Mouse (Mus musculus) kidney, adult 9 months (tissue): ENCODE measurements around the gene Hivep1.

Source experiments
- DNase-seq: peaks from one replicate; pipeline ENCODE4 v3.0.0; 2022

Hivep1 gene

GRCm38 (mm10) chr13:42076751-42077302 is 25.0 kb downstream of the Hivep1 start:
- no peak for DNase-seq

DNA sequence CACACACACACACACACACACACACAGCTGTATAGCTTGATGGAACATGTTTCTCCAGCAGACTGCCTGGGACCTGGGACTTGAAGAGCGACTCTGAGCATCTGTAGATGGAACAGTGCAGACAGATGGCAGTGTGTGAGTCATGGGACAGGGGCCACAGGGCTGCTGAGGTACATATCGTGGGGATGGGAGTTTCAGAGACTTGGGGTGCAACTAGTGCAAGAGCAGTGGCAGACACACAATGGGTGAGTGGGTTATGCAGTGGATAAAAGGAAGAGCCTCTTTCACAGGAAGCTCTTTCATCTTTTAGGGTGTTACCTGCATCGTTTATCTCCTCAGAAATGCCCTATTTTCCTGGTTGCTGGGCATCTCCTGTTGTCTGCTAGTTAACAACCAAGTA is 25.8 kb downstream of the Hivep1 start:
- no peak for DNase-seq

- DNase-seq, result no peak
These were observed 28.5 kb downstream of the Hivep1 start for GRCm38 (mm10) chr13:42080131-42080916.

DNA sequence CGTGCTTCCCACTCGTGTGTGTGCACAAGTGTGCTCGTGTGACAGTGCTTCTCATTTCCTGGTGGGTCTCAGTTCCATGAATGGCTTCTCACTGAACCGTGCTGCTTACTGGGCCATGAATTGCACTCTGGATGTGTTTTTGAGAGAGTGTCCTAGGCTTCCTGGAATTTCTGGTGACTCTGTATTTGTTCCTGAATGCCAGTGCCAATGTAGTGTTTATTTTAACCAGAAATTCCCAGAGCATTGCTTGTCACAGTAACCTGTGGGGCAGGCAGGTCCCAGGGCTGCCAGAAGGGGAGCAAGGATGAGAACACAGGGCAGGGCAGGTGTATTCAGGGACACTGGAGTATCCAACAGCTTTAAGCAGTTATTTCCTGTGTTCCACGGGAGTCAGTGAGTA is 36.5 kb downstream of the Hivep1 start:
- peak; percentile 19 for DNase-seq

GRCm38 (mm10) chr13:42089025-42089424 is 37.2 kb downstream of the Hivep1 start:
- no peak for DNase-seq

GRCm38 (mm10) chr13:42090751-42091150 is 38.9 kb downstream of the Hivep1 start:
- no peak for DNase-seq

GRCm38 (mm10) chr13:42092392-42093139 is 40.7 kb downstream of the Hivep1 start:
- no peak for DNase-seq

GRCm38 (mm10) chr13:42093268-42094042 is 41.6 kb downstream of the Hivep1 start:
- DNase-seq, result no peak

GRCm38 (mm10) chr13:42095826-42096515 is 44.1 kb downstream of the Hivep1 start:
- DNase-seq, result no peak

DNA sequence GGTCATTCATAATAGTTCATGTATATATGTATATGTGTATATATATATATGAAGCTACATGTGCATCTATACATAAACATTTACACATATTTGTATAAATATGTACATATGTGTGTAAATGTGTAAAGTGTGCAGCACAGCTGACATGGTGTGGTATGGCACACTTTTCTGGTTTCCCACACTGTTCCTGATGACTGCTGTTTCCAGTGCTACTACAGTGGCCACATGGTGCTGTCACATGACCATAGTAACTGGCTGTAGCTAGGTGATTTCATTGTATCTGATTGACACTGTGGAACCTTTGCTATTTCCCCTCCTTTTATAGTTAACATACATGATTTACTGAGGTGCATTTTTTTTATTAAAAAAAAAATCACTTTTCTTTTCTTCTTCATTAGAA is 45.3 kb downstream of the Hivep1 start:
- no peak for DNase-seq

- DNase-seq, result no peak
These were observed 46.7 kb downstream of the Hivep1 start for GRCm38 (mm10) chr13:42098522-42098921.

DNA sequence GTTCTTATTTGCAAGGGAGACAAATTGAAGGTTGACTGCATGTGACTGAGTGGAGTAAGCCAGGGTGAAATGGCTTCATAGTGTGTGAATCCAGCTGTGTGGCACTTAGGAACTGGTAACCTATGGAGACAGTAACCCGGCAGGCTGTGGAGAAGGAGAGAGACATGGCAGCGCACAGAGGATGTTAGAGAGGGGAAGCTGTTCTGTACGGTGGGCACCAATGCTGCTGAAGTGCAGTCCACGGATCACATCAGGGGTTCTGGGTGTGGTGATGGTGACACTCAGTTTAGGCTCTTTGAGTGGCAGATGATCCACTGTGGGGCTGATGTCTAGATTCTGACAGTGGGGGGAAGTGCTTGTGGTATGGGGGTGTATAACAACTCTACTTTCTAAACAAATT is 47.7 kb downstream of the Hivep1 start:
- no peak for DNase-seq

GRCm38 (mm10) chr13:42101440-42102190 is 49.8 kb downstream of the Hivep1 start:
- no peak for DNase-seq

DNA sequence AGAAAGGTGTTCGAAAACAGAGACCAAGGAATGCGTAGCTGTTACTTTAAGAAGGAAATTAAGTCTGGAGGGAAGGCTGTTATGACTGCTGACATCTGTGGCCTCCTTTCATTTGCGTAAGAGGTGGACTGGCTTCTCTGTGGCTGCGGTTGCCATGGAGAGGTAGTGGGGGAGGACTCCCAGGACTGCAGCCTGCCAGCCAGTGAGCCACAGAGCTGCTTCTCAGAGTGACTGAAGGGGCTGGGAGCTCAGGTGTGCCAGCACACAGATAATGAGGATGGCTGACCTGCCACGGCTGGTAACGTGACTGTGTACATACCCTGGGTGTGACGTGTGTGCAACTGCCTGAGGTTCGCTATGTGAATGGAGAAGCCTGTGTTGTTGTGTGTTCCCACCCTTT is 51.2 kb downstream of the Hivep1 start:
- DNase-seq, result peak; percentile 65

DNA sequence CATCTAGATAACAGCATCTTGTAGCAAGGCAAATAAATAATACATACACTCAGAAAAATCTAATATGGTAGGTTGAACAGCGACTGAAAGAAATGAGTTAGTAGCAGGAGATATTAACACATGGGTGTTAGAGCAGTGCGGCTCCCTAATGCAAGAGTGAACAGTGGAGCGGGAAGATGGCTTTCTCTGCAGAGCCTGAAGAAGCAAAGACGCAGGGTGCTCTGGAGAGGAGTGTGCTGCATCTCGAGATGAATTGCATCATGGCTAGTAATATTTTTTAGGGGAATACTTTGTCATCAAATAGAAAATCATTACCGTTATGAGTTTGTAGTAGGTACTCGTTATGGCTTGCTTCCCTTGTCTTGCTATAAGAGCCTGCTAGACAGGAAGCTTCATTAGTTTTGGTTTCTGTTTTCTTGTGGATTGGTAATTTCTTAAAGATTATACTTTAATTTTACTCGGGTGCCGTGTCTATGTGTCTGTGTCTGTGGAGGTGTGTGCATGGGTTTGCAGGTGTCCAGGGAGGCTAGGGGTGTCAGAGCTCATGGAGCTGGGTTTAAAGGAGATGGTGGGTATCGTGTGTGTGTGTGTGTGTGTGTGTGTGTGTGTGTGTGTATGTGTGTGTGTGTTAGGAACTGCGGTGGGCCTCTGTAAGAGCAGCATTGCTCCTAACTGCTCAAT is 51.8 kb downstream of the Hivep1 start:
- no peak for DNase-seq

DNA sequence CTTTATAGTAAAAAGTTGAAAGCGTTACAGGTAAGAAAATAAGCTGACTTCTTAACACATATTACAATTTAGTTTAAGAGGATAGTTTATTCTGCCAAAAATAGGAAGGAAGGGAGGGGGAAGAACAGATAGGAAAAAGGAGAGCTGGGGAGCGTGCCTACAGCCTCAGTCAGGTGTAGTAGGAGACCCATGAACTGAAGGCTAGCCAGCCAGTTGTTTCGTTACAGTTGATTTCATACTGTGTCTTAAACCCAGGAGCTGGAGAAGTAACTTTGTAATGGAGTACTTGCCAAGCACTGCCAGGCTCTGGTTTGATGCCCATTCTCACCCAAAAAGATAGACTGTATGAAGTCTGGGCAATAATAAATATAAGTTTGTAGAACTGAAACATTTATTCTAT is 52.5 kb downstream of the Hivep1 start:
- DNase-seq, result no peak

DNA sequence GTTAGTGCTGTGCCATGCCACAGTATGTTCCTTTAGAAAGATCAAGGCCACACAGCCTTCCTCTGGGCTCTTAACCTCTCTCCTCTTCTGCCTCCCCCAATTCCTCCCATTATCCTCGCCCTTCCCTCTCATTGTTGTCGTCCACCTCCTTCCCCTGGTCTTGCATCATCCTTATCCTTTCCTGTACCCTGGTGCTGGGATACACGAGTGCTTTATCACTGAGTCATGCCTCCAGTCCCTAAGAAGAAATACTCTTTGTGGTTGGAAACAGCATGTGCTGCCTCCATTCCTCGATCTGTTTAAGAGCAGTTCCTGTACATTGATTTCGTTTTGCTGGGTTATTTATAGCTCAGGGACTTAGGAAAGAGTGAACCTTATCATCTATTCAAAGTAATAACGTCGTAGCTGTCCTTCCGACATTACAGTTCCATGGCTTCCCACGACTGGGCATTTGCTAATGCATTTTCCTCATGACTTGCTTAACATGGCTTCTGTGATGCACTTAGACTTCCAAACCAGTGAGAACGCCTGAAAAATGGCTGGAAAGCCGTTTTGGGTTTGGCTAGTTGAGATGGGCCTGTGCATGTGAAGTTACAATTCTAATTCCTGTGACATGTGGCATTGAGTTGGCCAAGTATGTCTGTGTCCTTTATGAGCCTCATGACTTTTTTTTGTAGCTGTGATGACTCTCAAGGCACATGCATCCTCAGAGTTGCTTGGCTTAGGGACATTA is 56.8 kb downstream of the Hivep1 start:
- no peak for DNase-seq

DNA sequence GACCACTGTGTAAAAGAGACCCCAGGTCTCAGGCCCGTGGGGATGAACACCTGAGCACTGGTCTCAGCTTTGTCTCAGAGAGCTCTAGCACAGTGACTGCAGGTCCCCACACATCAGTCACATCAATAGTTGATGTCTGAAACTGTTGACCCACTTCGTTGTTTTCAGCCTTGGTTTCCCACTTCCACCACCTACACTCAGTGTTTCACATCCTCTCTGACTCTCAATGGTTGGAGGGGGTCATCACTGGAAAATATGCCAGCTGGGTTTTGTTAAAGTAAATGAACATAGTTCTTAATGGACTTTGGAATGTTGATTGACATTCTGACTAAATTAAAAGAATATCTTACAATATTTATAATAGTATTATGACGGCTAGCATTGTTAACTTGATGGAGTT is 58.6 kb downstream of the Hivep1 start:
- no peak for DNase-seq

GRCm38 (mm10) chr13:42112071-42112470 is 60.2 kb downstream of the Hivep1 start:
- DNase-seq, result no peak

DNA sequence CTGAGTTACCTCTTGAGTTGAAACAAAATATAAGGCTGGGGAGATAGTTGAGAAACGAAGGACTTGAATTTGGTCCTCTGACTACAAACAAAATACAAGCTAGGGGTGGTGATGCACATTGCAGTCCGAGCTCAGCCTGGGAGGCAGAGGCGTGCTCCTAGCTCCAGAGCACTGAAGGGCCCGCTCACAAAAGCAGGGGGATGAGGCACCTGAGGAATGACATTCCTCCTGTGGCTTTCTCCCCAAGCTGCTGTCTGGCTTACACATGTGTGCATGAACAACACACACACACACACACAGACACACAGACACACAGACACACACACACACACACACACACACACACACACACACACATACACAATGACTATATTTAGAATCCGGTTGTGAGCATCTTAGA is 60.9 kb downstream of the Hivep1 start:
- DNase-seq, result no peak

GRCm38 (mm10) chr13:42113601-42114000 is 61.8 kb downstream of the Hivep1 start:
- DNase-seq, result no peak
